Mouse (Mus musculus) cerebellum, adult (tissue): ENCODE measurements around the gene Rab25.
"Not testable (repeated sequence)": the region's sequence is repeated elsewhere in the genome, so short reads cannot be mapped to it uniquely, and the experiment has no call there.

Source experiments
- ATAC-seq: cut with Nextera tagmentation; 2 replicates; pipeline ENCODE4 v1.9.2; 2017; ENCODE audit warnings: mild to moderate bottlenecking, moderate library complexity, mixed read lengths; ENCODE audit not compliant: insufficient number of reproducible peaks, low FRiP score, low TSS enrichment

The Rab25 gene

GRCm38 (mm10) chr3:88548180-88548917, at the start of gene Rab25:
Gene Rab25, minus strand, starts transcription at chr3:88548300.
- ATAC-seq = no peak

- ATAC-seq = not testable (repeated sequence)
These were observed 48.4 kb upstream of the Rab25 start for GRCm38 (mm10) chr3:88596547-88596946.

- ATAC-seq = no peak
These were observed 45.9 kb upstream of the Rab25 start for GRCm38 (mm10) chr3:88593893-88594580.

GRCm38 (mm10) chr3:88592942-88593576, 45.0 kb upstream of the Rab25 start:
- no peak for ATAC-seq

- ATAC-seq = 0 out of 2 replicates have a peak, but pooled peaks have one; percentile 20
These were observed 44.0 kb upstream of the Rab25 start for GRCm38 (mm10) chr3:88591950-88592731.

- ATAC-seq = no peak
These were observed 42.9 kb upstream of the Rab25 start for GRCm38 (mm10) chr3:88591044-88591443.

- no peak for ATAC-seq
These were observed 42.1 kb upstream of the Rab25 start for GRCm38 (mm10) chr3:88590246-88590645.

- no peak for ATAC-seq
These were observed 38.5 kb upstream of the Rab25 start for GRCm38 (mm10) chr3:88586640-88587039.

GRCm38 (mm10) chr3:88585769-88586168, 37.7 kb upstream of the Rab25 start:
- ATAC-seq = no peak

DNA sequence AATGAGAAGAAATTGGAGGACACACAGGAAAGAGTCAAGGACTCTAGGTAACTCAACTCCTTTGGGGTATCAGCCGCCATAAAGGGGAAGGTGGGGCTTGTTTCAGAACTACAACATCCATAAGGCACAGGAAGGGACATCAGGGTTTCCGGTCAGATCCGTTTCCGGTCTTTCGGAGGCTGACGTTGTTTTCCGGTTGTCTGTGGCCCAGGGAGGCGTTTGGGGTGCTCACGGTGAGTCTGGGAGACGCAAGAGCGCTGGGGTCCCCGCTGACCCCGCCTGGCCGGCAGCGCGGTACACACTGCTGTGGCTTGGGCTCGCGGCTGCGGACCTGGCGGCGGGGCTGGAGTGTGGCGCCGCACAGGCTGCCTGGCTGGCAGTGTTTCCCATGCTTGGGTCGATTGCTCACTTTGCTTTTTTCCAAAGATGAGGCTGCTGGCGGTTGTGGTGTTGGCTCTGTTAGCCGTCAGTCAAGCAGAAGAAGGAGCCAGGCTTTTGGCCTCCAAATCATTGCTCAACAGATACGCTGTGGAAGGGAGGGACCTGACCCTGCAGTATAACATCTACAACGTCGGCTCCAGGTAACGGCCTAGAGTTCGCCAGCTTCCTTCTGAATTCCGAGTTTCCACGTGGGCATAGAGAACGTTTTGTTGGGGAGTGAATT, 31.5 kb upstream of the Rab25 start:
- ATAC-seq = peak; percentile 96

DNA sequence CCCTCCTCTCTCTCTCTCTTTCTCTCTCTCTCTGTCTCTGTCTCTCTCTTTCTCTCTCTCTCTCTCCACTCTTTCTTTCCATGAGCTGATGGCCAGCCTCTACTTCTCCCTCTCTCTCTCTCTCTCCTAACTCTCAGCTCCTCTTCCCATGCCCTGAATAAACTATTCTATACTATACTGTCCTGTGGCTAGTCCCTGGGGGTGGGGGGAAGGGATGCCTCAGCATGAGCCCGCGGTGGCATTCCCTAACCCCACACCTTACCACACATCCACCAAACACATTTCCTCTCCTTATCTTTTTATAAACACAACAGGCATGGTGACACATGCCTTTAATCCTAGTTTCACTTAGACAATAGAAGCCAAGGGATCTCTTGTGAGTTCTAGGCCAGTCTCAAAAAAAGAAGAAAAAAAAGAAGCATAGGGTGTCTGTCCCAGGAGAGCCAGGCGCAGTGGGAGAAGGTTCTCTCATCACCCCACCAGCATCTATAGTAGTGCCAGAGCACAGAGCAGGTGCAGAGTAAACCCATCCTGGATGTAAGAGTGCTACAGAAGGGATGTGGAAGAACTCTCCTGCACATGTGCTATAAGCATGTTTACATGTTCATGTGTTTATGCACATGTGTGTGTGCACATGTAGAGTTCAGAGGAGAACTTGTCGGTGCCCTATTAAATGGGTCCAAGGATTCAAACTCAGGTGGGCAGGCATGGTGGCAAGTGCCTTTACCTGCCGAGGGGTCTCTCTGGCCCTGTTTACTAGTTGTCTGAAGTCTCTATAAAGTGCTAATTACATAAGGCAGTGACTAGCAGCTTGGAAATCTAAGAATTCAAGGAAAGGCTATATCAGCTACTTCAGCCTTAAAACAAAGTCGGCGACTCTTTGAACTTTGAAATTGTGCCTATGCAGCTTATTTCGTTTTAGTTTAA, 30.7 kb upstream of the Rab25 start:
- no peak for ATAC-seq

- ATAC-seq = not testable (repeated sequence)
These were observed 29.7 kb upstream of the Rab25 start for GRCm38 (mm10) chr3:88577846-88578245.

GRCm38 (mm10) chr3:88575540-88575939, 27.4 kb upstream of the Rab25 start, which contains the start of gene Ssr2:
Gene Ssr2, plus strand, starts transcription at chr3:88575876.
- no peak for ATAC-seq

DNA sequence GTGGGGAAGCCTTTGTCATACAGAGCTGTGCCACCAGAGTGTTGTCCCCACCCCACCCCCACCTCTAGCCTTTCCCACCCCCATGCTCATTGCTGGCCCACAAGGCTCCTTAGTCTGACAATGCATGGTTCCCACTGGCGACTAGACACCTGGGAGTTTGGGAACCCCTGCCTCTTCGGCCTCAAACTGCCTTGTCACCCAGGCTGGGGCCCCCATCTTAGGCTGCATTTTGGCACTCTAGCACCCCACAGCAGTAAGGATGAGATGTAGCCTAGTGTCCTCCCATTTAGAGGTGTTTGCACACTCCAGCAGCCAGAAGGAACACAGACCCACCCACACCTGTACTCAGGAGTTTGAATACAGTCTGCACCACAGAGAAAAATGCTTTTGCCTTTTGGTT, 25.7 kb upstream of the Rab25 start:
- ATAC-seq = no peak

- ATAC-seq = no peak
These were observed 24.7 kb upstream of the Rab25 start for GRCm38 (mm10) chr3:88572835-88573234.

- ATAC-seq = no peak
These were observed 23.8 kb upstream of the Rab25 start for GRCm38 (mm10) chr3:88571856-88572255.

- no peak for ATAC-seq
These were observed 22.2 kb upstream of the Rab25 start for GRCm38 (mm10) chr3:88570341-88570740.

GRCm38 (mm10) chr3:88569694-88570093, 21.6 kb upstream of the Rab25 start:
- no peak for ATAC-seq

DNA sequence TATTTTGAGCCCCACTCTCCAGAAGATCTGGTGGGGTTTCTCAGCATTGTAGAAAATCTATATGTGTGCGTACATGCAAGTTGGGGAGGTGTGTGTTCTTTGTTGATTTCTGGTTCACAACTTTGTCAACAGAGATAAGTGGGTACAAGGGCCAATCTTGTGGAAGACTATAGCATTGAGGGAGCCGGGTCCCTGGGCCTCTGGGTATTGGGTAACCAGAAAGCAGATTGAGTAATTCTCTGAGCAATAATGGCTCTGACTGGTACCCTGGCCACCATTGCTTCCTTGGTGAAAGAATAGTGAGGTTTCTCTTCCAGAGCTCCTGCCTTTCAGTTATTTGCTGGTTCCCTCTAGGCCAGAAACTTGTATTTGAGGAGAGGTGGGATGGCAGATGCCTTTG, 21.0 kb upstream of the Rab25 start:
- no peak for ATAC-seq
